In the genomic region with DNA sequence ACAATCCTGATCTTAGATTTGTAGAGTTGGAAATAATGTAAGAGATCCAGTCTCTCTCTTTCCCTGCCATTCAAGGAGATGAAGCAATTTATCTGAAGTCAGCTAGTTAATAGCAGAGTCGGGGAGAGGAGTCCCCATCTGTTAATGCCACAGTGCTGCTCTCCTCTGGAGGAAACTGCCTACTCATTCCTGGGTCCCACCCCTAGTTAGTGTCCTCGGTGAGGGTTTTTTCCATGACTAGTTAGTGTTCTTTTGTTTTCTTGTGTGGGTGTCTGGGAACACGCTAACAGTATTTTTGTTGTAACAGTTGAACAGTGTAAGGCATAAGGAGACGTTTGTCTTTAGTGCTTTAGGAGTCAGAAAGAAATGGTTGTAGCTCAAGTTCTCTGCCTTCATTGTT, we compare ENCODE assay signal across 19 mouse cellular contexts. TPM values are rescaled to one million over a fixed set of nuclear protein-coding genes. Genes with fewer than 3 reads are reported as not detected.
A peak's percentile ranks its signal among the peaks of the same experiment; 100 is the strongest.
DNase-seq lines count a peak whose midpoint lies in the region; ATAC-seq lines count a peak whose summit lies in the region.
"Had no signal": no experiment of that assay in that cellular context is flagged by ENCODE, and none has a peak within 500 bp of the region (broad histone marks: within the 10 kb centered on the region; RNA-seq: fewer than 3 reads in every experiment).

No protein-coding gene starts in this region.

- H3K4me2 ChIP-seq in hindbrain, embryonic 13.5 days = no peak overlapping the region
- H3K4me2 ChIP-seq: heart, embryonic 15.5 days; limb, embryonic 12.5 days; liver, embryonic 13.5 days; lung, embryonic 15.5 days had no signal

- peaks cover 15% of the 10 kb centered on the region for H3K4me1 ChIP-seq in hindbrain, embryonic 13.5 days (replicated peaks)
- H3K4me1 ChIP-seq: limb, embryonic 12.5 days had no signal

- no peak overlapping the region for H3K9ac ChIP-seq in hindbrain, embryonic 13.5 days
- H3K9ac ChIP-seq: heart, embryonic 15.5 days; limb, embryonic 12.5 days; liver, embryonic 13.5 days; lung, embryonic 15.5 days had no signal

- H3K4me3 ChIP-seq in hindbrain, embryonic 13.5 days = no peak overlapping the region
- H3K4me3 ChIP-seq: heart, adult 2 months; heart, embryonic 15.5 days; limb, embryonic 12.5 days; liver, embryonic 13.5 days; lung, embryonic 15.5 days had no signal

- ATAC-seq in hindbrain, embryonic 13.5 days (ENCODE audit: low FRiP score) = no peak
- ATAC-seq: forebrain, embryonic 14.5 days; midbrain, embryonic 16.5 days had no signal

- no peak overlapping the region for H3K27ac ChIP-seq in hindbrain, embryonic 13.5 days
- H3K27ac ChIP-seq: heart, adult 2 months; heart, embryonic 15.5 days; limb, embryonic 12.5 days; liver, embryonic 13.5 days; lung, embryonic 15.5 days had no signal

- no peaks in the 10 kb centered on the region for H3K9me3 ChIP-seq in hindbrain, embryonic 13.5 days
- H3K9me3 ChIP-seq: heart, embryonic 15.5 days; limb, embryonic 12.5 days; liver, embryonic 13.5 days; lung, embryonic 15.5 days had no signal

- peak; percentile 31 to 53 for DNase-seq in frontal cortex, adult 2 months (ENCODE audit: extremely low spot score in 1 of 2, low spot score in 1 of 2)
- DNase-seq in frontal cortex, postnatal 25 days (ENCODE audit: low spot score in 2 of 2) = no peak
- DNase-seq in left cerebral cortex, adult 18-20 months (ENCODE audit: low spot score in 2 of 2) = peak; percentile 27 to 39
- DNase-seq in left cerebral cortex, postnatal 4 days = no peak
- DNase-seq in Muller cell, postnatal 12 days (ENCODE audit: inconsistent ontology term) = peak; percentile 55
- peak; percentile 50 to 52 for DNase-seq in left cerebral cortex, adult 9 months (ENCODE audit: low spot score in 2 of 2)
- no peak for DNase-seq in kidney, postnatal 36 days
- DNase-seq: adrenal gland, postnatal 10 days; cerebellum, adult 8-10 months; heart, adult 2 months; kidney, adult 9 months; liver, embryonic 13.5 days; thymus, adult 2 months had no signal

- H3K27me3 ChIP-seq in hindbrain, embryonic 13.5 days = no peaks in the 10 kb centered on the region
- H3K27me3 ChIP-seq: heart, embryonic 15.5 days; limb, embryonic 12.5 days; liver, embryonic 13.5 days; lung, embryonic 15.5 days had no signal

- 72% methylated on average over 4 of the region's 4 CpGs for WGBS in hindbrain, embryonic 13.5 days

- intact Hi-C loops in left cerebral cortex, postnatal 4 days (cut with DNase I) = no loop called here

- H3K36me3 ChIP-seq in hindbrain, embryonic 13.5 days = no peaks in the 10 kb centered on the region
- H3K36me3 ChIP-seq: limb, embryonic 12.5 days; liver, embryonic 13.5 days; lung, embryonic 15.5 days had no signal

RNA-seq across cellular contexts. Expression of a gene that starts 38.4 kb away (rescaled TPM):
- polyA plus RNA-seq in frontal cortex, adult 2 months (2012; rRNA removed) = 50.3 and 51.1 TPM in 2 replicates
- total RNA-seq in left cerebral cortex, adult 18-20 months (2021) = 10 to 100 TPM; 53.1 to 61.2 TPM
- 10 to 100 TPM; 47.3 to 48.1 TPM for total RNA-seq in left cerebral cortex, postnatal 4 days (2021)
- polyA plus RNA-seq in hindbrain, embryonic 13.5 days (2015; fragmentation: Nextera tagmentation; extraction: Ambion mirVana) = 8.8 and 9.8 TPM in 2 replicates

Comparison
In these comparisons a context has a peak if more than half of its experiments do, and no peak if none do; other contexts are left out.
1. DNase-seq: peak in frontal cortex, adult 2 months (2 of 2), left cerebral cortex, adult 18-20 months (2 of 2), Muller cell, postnatal 12 days (single experiment) and left cerebral cortex, adult 9 months (2 of 2); none in frontal cortex, postnatal 25 days (0 of 2), left cerebral cortex, postnatal 4 days (single experiment) and kidney, postnatal 36 days (0 of 2).